Mouse (Mus musculus) neural tube, embryonic 15.5 days (tissue): ENCODE data around the gene Nlgn3. TPM values are rescaled to one million over a fixed set of nuclear protein-coding genes. Genes with fewer than 3 reads are reported as not detected.

Experiments used
- ATAC-seq: fragments of 200-750 bp; cut with Nextera tagmentation; 2 replicates; pipeline ENCODE4 v1.8.0; 2017; ENCODE audit warnings: mild to moderate bottlenecking, moderate TSS enrichment, moderate library complexity; ENCODE audit not compliant: low FRiP score
- H3K27ac ChIP-seq: fragments of 300-500 bp; sonication (generic); replicated peaks from 2 replicates; pipeline ENCODE4 v1.5.1; 2015; ENCODE audit warnings: mild to moderate bottlenecking, inconsistent platforms
- H3K27me3 ChIP-seq: fragments of 300-500 bp; sonication (generic); replicated peaks from 2 replicates; pipeline ENCODE4 v1.6.1; 2015; ENCODE audit warnings: inconsistent platforms
- H3K36me3 ChIP-seq: fragments of 300-500 bp; sonication (generic); 2 replicates; pipeline ENCODE4 v1.6.1; 2015; ENCODE audit warnings: inconsistent platforms
- H3K4me1 ChIP-seq: fragments of 300-500 bp; sonication (generic); 2 replicates; pipeline ENCODE4 v1.6.1; 2015; ENCODE audit warnings: inconsistent platforms
- H3K4me2 ChIP-seq: fragments of 300-500 bp; sonication (generic); 2 replicates; pipeline ENCODE4 v1.6.1; 2015; ENCODE audit warnings: inconsistent platforms, mild to moderate bottlenecking, moderate library complexity
- H3K4me3 ChIP-seq: fragments of 300-500 bp; sonication (generic); replicated peaks from 2 replicates; pipeline ENCODE4 v1.5.1; 2015; ENCODE audit warnings: mild to moderate bottlenecking, inconsistent platforms
- H3K9ac ChIP-seq: fragments of 300-500 bp; sonication (generic); replicated peaks from 2 replicates; pipeline ENCODE4 v1.6.1; 2015; ENCODE audit warnings: mild to moderate bottlenecking, inconsistent platforms
- H3K9me3 ChIP-seq: fragments of 300-500 bp; sonication (generic); replicated peaks from 2 replicates; pipeline ENCODE4 v1.6.1; 2016; ENCODE audit warnings: inconsistent platforms
- WGBS: fragments of 180-500 bp; shearing (Covaris S2); methylation state at CpG from one replicate; pipeline ENCODE4 v1.1.7; 2015; ENCODE audit warnings: mixed read lengths; 5-methylcytosine and 5-hydroxymethylcytosine counted together
- polyA plus RNA-seq: library from polyadenylated mRNA; unstranded; fragments of >200 nt; fragmentation: Nextera tagmentation; extraction: Ambion mirVana; gene quantifications from 2 replicates; pipeline ENCODE4 v1.2.1, GENCODE M21; 2015

Nlgn3 gene
- polyA plus RNA-seq: 72.1 and 77.2 TPM in 2 replicates

DNA sequence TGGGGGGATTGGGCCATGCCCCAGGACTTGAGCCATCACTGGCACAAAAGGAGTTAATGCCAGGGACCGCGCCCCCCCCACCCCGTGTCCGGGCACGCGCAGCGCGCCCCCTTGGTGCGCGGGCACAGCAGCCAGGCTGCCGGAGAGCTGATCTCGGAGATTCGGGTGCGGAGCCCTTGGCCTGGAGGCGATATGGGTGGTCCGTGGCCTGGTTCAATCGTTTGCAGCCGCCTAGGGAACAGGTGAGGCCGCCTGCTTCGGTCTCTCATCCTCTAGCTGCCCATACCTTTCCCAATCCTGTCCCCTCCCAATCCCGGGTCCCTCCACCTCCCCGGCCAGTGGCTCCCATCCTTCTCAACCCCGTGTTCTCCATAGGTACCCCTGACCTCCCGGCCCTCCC lies at the start of gene Nlgn3:
Nlgn3 (plus strand) TSS at position 114 of the 400 bp plus-strand sequence.
- WGBS: 37% methylated on average over 11 of the region's 24 CpGs
- ATAC-seq: peak; percentile 55

DNA sequence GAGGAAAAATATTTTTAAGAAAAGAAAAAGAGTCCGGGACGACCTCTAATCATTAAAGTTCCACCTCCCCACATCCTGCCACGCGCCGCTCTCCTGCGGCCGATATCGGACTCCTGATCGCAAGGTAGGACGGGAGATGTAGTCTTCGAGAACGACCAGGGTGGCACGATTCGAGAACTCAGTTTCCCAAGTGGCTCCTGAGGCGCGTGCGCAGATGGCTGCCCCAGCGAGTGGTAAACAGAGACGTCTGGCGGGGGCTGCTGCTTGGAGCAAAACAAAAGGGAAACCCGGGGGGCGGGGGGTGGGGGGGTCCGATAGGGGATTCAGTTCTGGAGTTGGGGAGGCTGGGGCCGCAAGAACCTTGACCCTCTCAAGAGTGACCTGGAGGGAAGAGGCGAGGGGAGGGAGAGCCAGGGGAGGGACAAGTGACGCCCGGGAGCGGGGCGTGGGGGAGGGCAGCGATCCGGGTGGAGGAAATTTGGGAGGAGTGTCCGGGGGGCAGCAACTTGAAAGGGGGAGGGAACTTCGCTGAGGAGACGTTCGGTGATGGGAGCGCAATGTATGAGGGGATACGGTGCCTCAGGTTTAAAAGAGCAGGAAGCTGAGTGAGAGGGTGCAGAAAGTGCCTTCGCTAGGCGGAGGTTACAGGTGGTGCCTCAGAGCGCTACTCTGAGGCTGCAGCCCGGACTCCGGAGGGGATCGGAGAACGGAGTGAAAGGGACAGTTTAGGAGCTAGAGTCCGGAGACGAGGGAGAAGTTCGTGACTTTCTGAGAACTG lies 44.8 kb upstream of the Nlgn3 start, which contains the start of gene Foxo4:
Foxo4 (plus strand) TSS at position 577 of the 778 bp plus-strand sequence.
- Histone ChIP-seq H3K4me3 (peak within 1 kb of the TSS; percentile 52), H3K27ac (no peak within 1 kb of the TSS), H3K4me1 (peaks cover 11% of the 10 kb centered on the region; the same call in 1 of the 2 replicates), H3K9ac (peak within 1 kb of the TSS; percentile 46), H3K9me3 (no peaks in the 10 kb centered on the region), H3K27me3 (no peaks in the 10 kb centered on the region), H3K4me2 (peak within 1 kb of the TSS; percentile 75), H3K36me3 (no peaks in the 10 kb centered on the region)
- peak; percentile 95 for ATAC-seq
- WGBS: 21% methylated on average over 47 of the region's 47 CpGs

More for the DNA sequence above, at the start of gene Nlgn3:
- H3K36me3 ChIP-seq: peaks cover 9% of the 10 kb centered on the region
- peak within 1 kb of the TSS; percentile 86 for H3K27ac ChIP-seq
- no peaks in the 10 kb centered on the region for H3K27me3 ChIP-seq
- peaks cover 35% of the 10 kb centered on the region for H3K4me1 ChIP-seq
- H3K4me2 ChIP-seq: peak within 1 kb of the TSS; percentile 58
- H3K9me3 ChIP-seq: no peaks in the 10 kb centered on the region
- peak within 1 kb of the TSS; percentile 62 for H3K9ac ChIP-seq
- peak within 1 kb of the TSS; percentile 56 for H3K4me3 ChIP-seq

DNA sequence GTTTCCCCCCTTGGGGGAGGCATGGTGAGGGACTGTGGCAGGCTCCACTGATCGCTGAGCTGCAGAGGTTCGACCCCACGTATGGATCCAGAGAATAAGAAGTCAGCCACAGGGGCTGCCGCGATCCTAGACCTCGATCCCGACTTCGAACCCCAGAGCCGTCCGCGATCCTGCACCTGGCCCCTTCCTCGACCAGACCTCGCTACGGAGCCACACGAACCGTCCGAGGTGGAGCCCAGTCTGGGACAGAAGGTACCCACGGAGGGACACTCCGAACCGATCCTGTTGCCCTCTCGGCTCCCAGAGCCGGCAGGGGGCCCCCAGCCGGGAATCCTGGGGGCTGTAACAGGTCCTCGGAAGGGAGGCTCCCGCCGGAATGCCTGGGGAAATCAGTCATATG lies 44.2 kb upstream of the Nlgn3 start:
- no peaks in the 10 kb centered on the region for H3K27me3 ChIP-seq
- WGBS: 16% methylated on average over 26 of the region's 26 CpGs
- no peak overlapping the region for H3K27ac ChIP-seq
- peak overlapping the region; percentile 46 for H3K9ac ChIP-seq
- no peaks in the 10 kb centered on the region for H3K9me3 ChIP-seq
- peak; percentile 45; the same call in 1 of the 2 replicates for ATAC-seq
- no peaks in the 10 kb centered on the region for H3K36me3 ChIP-seq
- peaks cover 11% of the 10 kb centered on the region; the same call in 1 of the 2 replicates for H3K4me1 ChIP-seq
- peak overlapping the region; percentile 52 for H3K4me3 ChIP-seq
- H3K4me2 ChIP-seq: peak overlapping the region; percentile 75

DNA sequence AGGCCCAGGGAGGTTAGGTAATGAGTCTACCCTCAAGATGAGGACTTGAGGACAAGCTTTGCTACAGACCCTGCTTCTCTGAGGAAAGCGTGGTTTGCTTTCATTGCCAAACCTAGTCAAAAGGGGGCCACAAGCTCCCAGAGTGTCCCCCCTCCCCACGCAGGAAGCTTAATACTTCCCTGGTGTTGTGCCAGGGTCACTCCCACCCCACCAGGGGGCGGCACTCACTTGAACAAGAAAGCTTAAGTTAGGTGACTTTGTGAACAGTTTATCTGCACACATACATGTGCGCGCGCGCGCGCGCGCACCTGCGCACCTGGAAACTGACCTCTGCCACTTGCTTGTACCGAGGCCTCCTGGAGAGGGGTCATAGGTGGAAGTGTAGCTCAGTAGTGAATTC lies 42.4 kb upstream of the Nlgn3 start:
- Histone ChIP-seq H3K9ac (no peak overlapping the region), H3K4me1 (peaks cover 11% of the 10 kb centered on the region; the same call in 1 of the 2 replicates), H3K27ac (no peak overlapping the region), H3K9me3 (no peaks in the 10 kb centered on the region), H3K4me2 (no peak overlapping the region), H3K27me3 (no peaks in the 10 kb centered on the region), H3K4me3 (no peak overlapping the region), H3K36me3 (no peaks in the 10 kb centered on the region)
- no peak for ATAC-seq
- 87% methylated on average over 13 of the region's 13 CpGs for WGBS

DNA sequence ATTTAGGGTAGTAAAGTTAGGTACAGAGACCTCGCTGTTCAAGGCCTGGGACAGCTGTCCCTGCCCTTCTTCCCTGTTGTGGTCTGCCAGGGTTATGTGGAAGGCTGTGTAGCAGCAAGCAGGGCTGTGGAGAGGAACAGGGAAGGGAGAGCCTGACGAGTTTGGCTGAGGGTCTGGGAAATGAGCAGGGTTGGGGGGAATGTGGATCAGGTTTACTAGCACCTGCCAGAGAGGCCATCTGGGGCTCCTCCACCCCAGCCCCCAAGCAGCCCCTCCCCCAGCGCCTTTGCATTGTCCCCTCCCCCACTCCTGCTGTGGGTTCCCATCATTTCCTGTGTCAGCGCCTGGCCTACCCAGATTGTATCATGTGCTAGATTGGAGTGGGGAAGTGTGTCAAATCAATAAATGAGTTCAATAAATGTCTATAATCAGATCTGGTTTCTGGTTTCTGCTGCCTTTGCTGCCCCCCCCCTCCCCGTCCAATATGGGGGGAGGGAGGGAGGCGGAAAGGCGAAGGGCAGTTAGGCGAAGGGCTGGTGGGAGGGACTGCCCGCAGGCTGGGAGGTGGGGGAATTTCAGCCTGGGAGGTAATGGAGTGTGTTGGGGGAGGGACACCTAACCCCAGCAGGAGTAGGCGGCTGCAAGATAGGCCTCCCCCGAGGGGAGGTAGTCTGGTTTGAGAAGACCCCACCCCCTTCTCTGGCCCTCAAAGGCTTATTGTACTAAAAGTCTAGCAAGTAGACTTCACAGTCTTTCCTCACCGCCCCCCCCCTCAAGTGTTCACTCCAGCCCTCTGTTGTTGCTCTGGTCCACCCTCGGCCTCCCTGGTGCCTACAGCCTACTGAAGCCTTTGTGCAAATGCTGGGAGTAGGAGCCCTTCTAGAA lies 38.3 kb upstream of the Nlgn3 start:
- peaks cover under 1% of the 10 kb centered on the region; the same call in 1 of the 2 replicates for H3K4me1 ChIP-seq
- no peak overlapping the region for H3K9ac ChIP-seq
- H3K27me3 ChIP-seq: no peaks in the 10 kb centered on the region
- ATAC-seq: no peak
- 30% methylated on average over 8 of the region's 13 CpGs for WGBS
- H3K4me3 ChIP-seq: no peak overlapping the region
- H3K36me3 ChIP-seq: no peaks in the 10 kb centered on the region
- no peak overlapping the region for H3K27ac ChIP-seq
- no peak overlapping the region for H3K4me2 ChIP-seq
- no peaks in the 10 kb centered on the region for H3K9me3 ChIP-seq

DNA sequence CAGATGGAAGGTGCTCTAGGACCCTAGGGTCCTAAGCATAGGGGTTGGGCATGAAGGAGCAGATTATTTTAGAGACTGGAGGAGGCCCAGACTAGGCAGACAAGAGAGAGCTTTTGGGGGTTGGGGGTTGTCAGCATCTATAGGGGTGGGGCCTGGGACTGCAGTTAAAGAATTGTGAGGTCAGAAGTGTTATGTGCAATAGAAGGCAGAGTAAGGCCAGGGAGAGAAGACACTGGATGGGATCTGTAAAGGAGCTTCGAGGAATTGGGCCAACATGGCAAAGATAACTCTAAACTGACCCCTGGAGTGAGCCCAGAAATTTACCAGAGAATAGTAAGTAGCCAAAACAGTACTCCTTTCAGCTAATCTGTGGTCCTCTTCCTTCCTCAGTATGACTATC lies 35.1 kb upstream of the Nlgn3 start, which contains the start of gene Gm614:
Gm614 (minus strand) TSS at position 101 of the 400 bp plus-strand sequence.
- H3K27me3 ChIP-seq: no peaks in the 10 kb centered on the region
- no peak within 1 kb of the TSS for H3K4me3 ChIP-seq
- H3K4me1 ChIP-seq: no peaks in the 10 kb centered on the region
- no peak within 1 kb of the TSS for H3K9ac ChIP-seq
- 83% methylated on average over 1 of the region's 1 CpGs for WGBS
- H3K9me3 ChIP-seq: no peaks in the 10 kb centered on the region
- H3K4me2 ChIP-seq: no peak within 1 kb of the TSS
- ATAC-seq: no peak
- H3K27ac ChIP-seq: no peak within 1 kb of the TSS
- no peaks in the 10 kb centered on the region for H3K36me3 ChIP-seq

DNA sequence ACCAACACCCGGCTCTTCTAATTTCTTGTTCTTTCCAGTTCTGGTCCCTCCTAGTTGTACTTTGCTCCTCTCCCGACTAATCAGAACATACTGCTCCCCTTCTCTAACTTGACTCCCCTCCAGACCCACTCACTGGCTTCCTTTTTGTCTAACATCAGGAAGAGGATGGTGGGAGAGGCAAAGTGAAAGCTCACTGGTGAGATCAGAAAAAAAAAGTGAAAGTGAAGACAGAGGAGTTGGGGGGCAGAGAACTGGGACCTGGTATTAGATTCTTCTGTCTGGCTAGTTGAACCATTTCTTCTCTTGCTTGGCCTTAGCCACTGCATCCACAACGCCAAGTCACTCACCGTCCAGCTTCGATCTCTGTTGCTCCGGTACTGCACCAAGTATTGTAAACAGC lies 32.3 kb upstream of the Nlgn3 start:
- Histone ChIP-seq H3K4me1 (no peaks in the 10 kb centered on the region), H3K9me3 (no peaks in the 10 kb centered on the region), H3K9ac (no peak overlapping the region), H3K27me3 (no peaks in the 10 kb centered on the region), H3K4me2 (no peak overlapping the region), H3K27ac (no peak overlapping the region), H3K36me3 (no peaks in the 10 kb centered on the region), H3K4me3 (no peak overlapping the region)
- 92% methylated on average over 6 of the region's 6 CpGs for WGBS
- no peak for ATAC-seq

DNA sequence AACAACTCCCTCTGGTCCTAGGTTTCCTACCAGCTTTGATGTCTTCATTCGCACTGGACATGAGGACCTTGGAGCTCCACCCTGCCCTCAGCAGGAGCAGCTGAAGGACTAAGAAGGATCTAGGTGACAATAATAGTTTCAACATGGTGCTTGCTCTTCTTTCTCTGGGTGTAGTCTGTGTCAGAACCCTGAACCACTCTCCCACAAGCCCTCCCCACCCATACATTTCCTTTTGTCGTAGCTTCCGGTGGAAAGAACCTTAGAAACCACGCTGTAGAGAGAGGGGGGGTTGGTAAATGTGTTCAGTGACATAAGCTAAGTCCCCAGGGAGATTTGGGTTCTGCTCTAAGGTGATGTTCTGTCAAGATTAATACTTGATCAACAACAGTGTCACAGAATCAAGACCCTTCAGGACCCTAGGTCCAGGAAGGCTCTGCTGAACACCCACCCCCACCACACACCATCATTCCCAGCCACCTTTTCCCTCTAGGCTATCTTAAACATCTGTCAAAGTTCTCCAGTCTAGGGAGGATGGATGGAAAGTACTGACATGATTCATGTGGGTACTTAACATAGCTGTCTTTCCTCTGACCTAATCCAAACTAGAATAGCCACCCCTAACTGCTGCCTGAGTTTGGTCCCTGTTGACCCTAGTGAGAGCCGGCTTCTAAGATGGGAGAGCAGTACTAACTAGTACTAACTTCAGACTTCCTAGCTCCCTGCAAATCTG lies 30.8 kb upstream of the Nlgn3 start, which contains the start of gene Il2rg:
Il2rg (minus strand) TSS at position 231 of the 730 bp plus-strand sequence.
- Histone ChIP-seq H3K9me3 (no peaks in the 10 kb centered on the region), H3K4me2 (no peak within 1 kb of the TSS), H3K4me3 (no peak within 1 kb of the TSS), H3K4me1 (no peaks in the 10 kb centered on the region), H3K27me3 (no peaks in the 10 kb centered on the region; the same call in 1 of the 2 replicates), H3K27ac (no peak within 1 kb of the TSS), H3K36me3 (no peaks in the 10 kb centered on the region), H3K9ac (no peak within 1 kb of the TSS)
- ATAC-seq: no peak
- 74% methylated on average over 5 of the region's 5 CpGs for WGBS

DNA sequence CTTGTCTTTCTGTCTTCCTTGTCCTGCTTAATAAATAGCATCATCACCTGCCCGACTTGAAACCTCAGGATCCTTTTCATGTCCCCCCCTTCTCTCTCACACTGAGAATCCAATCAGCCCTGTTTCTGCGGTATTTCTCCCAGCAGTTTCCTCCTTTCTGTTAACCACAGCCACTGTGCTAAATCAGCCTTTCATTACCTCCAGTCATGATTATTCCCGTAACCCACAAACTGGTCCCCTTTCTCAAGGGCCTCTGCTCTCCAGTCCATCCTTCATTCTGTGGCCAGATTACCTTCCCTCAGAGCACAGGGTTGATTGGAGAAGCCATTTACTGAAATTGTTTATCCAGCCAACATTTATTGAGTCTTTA lies 30.2 kb upstream of the Nlgn3 start, which contains the start of gene Gm20489:
Gm20489 (minus strand) TSS at position 269 of the 370 bp plus-strand sequence.
- Histone ChIP-seq H3K4me2 (no peak within 1 kb of the TSS), H3K9me3 (no peaks in the 10 kb centered on the region), H3K36me3 (no peaks in the 10 kb centered on the region), H3K27me3 (no peaks in the 10 kb centered on the region; the same call in 1 of the 2 replicates), H3K4me3 (no peak within 1 kb of the TSS), H3K27ac (no peak within 1 kb of the TSS), H3K9ac (no peak within 1 kb of the TSS), H3K4me1 (no peaks in the 10 kb centered on the region)
- 52% methylated on average over 3 of the region's 3 CpGs for WGBS
- ATAC-seq: no peak

DNA sequence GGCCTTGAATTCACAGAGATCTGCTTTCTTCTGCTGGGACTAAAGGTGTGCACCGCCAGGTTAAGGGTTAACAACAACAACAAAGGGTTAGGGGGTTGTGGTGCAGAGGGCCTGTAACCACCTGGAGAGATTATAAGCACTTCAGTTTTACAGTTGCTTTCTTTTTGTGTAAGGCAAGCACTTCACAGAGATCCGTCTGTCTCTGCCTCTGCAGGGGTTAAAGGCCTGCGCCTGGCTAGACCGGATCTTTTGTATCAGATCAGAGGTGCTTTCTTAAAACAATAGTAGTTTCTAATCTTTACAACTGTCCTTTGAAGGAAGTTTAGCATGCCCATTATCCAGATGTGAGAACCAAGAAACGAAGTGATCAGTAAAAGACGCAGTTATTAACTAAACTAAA lies 25.6 kb upstream of the Nlgn3 start:
- ATAC-seq: peak; percentile 33; the same call in 1 of the 2 replicates
- H3K4me1 ChIP-seq: peaks cover 9% of the 10 kb centered on the region; the same call in 1 of the 2 replicates
- H3K27ac ChIP-seq: peak overlapping the region; percentile 70; the same call in 1 of the 2 replicates
- peak overlapping the region; percentile 50 for H3K4me3 ChIP-seq
- no peaks in the 10 kb centered on the region for H3K9me3 ChIP-seq
- 0 out of 2 replicates have a peak, but pooled peaks cover 3% of the 10 kb centered on the region for H3K36me3 ChIP-seq
- no peak overlapping the region; the same call in 1 of the 2 replicates for H3K9ac ChIP-seq
- no peaks in the 10 kb centered on the region; the same call in 1 of the 2 replicates for H3K27me3 ChIP-seq
- peak overlapping the region; percentile 56 for H3K4me2 ChIP-seq
- 26% methylated on average over 6 of the region's 6 CpGs for WGBS
